Mouse (Mus musculus): Measurements from ENCODE around the gene Pakap.

Pakap gene

GRCm38 (mm10) chr4:57567666-57568206 lies at the start of gene Pakap:
Gene Pakap, plus strand, starts transcription at chr4:57568179.
- no peak for DNase-seq (ENCODE audit: low spot score in 2 of 2)

DNA sequence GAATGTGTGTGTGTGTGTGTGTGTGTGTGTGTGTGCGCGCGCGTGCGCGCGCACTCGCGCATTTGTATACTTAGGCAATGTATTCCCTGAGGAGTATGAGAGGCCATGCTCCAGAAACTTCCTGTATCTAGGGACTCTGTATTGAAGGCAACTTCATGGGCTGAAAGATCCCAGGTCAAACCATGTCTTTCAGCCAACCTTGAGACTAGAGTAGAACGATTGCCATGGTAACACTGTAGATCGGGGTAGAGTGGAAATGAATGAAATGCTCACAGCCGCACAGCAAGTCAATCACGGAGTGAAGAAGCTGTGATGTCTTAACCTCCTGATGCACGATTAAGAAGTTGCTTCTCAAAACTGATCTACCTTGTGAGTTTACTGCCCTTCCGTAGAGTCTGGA lies 44.5 kb upstream of the Pakap start:
- DNase-seq (ENCODE audit: low spot score in 2 of 2), result no peak

DNA sequence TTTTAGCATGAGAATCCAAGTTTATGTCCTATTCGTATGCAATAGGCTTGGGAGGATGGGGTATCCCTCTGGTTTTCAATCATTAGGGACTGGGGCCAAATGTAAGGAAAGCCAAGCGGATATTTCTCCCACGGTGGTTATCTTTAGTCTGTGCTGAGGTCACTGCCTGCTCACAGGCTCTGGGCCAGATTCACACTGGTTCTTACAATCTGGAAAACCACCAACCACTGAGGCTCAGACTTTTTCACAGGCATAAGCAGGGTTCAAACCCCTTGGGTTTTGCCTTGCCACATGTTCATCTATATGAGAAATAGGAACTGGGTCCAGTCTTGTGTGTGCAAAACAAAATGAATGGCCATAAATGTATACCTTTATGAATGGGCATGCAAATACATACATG lies 43.5 kb upstream of the Pakap start:
- no peak for DNase-seq (ENCODE audit: low spot score in 2 of 2)

GRCm38 (mm10) chr4:57525221-57526011 lies 42.6 kb upstream of the Pakap start:
- DNase-seq (ENCODE audit: low spot score in 2 of 2), result no peak

GRCm38 (mm10) chr4:57528296-57528695 lies 39.7 kb upstream of the Pakap start:
- DNase-seq (ENCODE audit: low spot score in 2 of 2), result no peak

GRCm38 (mm10) chr4:57533686-57534085 lies 34.3 kb upstream of the Pakap start:
- no peak for DNase-seq (ENCODE audit: low spot score in 2 of 2)

GRCm38 (mm10) chr4:57534232-57534631 lies 33.7 kb upstream of the Pakap start:
- no peak for DNase-seq (ENCODE audit: low spot score in 2 of 2)

DNA sequence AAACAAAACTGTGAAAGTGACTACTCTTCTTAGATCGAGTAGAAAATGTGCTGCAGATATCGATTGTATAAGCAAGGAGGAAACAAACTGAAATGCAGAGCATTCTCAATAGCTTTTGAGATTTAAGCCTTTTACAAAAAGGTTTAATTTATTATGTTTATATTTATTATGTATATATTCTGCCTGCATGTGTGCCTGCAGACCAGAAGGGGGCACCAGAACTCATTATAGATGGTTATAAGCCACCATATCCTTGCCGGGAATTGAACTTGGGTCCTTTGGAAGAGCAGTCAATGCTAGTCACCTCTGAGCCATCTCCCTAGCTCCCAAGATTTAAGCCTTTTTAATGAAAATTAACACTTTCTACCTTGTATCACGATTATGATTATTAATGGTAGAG lies 32.9 kb upstream of the Pakap start:
- DNase-seq (ENCODE audit: low spot score in 2 of 2), result no peak

DNA sequence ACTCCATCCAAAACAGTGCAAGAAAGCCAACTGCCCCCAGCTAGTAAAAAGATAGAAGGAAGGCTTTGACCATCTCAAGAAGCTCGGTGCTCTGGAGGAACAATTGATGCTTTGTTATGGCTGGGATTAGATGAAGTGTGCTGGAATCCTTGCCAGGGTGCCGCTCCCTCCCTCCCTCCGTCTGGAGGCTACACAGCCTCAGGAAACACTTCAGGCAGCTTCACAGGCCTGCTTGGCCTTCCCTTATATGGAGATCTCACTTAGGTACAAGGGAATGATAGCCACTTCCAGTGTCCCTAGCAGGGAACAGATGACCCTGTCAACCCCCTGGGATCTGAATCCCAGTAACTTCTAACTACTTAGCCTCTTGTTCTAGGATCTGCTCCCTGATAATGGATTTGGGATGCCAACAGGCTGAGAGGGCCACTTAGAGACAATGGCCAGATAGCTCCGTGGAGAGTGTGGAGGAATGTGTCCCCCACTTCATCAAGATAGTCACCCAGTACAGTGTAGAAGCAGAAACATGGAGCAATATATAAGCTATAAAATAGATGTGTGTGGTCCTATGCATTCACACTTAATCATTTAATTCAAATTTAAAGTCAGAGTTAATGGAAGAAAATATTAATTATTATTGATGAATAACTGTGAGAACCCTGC lies 29.8 kb upstream of the Pakap start:
- no peak for DNase-seq (ENCODE audit: low spot score in 2 of 2)

DNA sequence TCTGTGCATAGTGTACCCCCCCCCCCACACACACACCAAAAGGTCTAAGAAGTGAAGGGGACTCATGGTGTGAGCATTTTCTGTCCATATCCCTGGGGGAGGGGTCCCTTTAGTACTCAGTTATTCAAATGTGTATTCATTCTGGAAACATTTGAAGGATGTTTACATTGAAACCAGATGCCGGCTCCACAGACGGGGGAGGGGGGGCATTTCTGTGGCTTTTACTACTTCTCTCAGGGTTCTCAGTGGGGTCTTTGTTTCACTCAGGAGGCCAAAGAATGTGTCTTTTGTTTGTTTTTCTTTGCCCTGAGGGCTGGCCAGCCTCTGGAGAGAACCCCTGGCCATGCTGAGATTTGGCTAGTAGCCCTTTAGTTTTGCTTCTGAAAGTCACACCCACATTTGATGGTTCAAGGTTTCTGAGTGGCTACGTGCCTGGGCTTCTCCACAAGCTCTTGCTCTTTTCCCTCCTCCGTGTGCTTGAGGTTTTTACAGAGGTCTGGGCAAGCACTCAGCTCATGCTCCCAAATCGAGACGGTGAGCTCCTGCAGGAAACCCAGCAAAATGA lies 24.2 kb upstream of the Pakap start:
- no peak for DNase-seq (ENCODE audit: low spot score in 2 of 2)

DNA sequence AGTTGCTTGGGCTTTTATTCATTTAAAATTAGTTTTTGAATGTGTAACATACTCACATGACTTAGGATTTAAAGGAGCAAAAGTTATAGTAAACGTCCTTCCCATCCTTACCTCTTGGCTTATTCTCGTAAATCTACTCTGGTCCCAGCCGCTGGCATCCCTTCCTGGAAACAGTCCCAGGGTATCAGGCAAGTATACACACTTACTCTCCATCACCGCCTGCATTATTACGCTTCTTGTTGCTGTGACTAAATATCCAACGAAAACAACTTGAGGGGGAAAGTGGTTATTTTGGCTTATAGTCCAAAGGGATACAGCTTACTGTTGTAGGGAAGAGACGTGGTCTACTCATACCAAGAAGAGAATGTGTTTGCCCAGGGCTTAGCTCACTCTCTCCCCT lies 20.2 kb upstream of the Pakap start:
- DNase-seq (ENCODE audit: low spot score in 2 of 2), result no peak

DNA sequence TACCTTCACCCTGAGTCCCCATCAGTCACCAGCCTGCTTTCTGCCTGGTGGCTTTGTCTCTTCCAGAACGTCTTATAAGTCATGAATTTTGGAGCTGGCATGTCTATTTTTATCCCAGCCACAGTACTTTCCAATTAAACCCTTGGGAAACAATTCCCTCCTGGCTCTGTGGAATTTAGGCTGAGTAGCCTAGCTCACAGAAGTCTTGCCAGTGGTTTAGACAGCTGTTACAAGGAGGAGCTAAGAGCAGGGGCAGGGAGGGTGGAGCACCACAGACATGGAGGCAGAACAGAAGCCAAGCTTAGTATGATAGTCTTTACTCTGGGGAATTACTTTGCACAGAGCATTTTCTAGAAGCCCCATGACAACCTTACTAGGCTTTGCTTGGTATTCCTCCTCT lies 17.8 kb upstream of the Pakap start:
- DNase-seq (ENCODE audit: low spot score in 2 of 2), result no peak

DNA sequence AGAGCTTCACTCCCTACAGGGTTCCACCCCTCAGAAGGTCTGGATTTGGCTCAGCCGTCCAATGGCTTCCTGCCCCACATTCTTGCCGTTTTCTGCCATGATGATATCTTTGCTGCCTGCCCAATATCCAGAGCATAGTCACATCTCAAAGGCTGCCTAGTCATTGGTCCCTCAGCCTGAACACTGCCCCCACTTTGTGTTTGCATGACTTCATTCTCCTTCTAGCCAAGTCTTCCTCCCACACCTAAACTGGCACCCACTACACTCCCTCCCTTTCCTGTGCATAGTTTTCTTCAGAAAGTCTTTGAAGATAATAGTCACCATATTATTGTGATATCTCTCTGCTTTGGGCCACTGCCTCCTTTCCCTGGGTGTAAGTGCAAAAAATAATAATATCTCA lies 10.9 kb upstream of the Pakap start:
- no peak for DNase-seq (ENCODE audit: low spot score in 2 of 2)

DNA sequence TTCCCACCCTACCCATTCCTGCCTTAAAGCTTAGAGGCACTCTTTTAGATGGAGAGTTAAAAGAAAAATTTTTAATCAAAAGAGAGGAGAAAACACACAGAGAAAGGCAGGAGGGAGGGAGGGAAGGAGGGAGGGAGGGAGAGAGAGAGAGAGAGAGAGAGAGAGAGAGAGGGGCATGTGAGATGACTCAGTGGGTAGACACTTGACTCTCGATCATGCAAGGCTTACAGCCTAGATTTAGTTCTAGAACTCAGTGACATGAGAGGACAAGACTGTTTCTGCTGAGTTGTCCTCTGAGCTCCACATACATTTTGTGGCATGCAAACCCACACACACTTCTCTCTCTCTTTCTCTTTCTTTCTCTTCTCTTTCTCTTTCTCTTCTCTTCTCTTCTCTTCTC lies 8.5 kb upstream of the Pakap start:
- DNase-seq (ENCODE audit: low spot score in 2 of 2), result no peak

- no peak for DNase-seq (ENCODE audit: low spot score in 2 of 2)
These were observed 8.0 kb upstream of the Pakap start for GRCm38 (mm10) chr4:57560010-57560409.

GRCm38 (mm10) chr4:57561055-57561454 lies 6.9 kb upstream of the Pakap start:
- DNase-seq (ENCODE audit: low spot score in 2 of 2), result no peak

GRCm38 (mm10) chr4:57565283-57565682 lies 2.7 kb upstream of the Pakap start:
- DNase-seq (ENCODE audit: low spot score in 2 of 2), result no peak

GRCm38 (mm10) chr4:57565811-57566210 lies 2.2 kb upstream of the Pakap start:
- DNase-seq (ENCODE audit: low spot score in 2 of 2), result no peak

GRCm38 (mm10) chr4:57568268-57569068 lies 489 bp downstream of the Pakap start:
- no peak for DNase-seq (ENCODE audit: low spot score in 2 of 2)

- no peak for DNase-seq (ENCODE audit: low spot score in 2 of 2)
These were observed 1.0 kb downstream of the Pakap start for GRCm38 (mm10) chr4:57569069-57569355.

- no peak for DNase-seq (ENCODE audit: low spot score in 2 of 2)
These were observed 1.7 kb downstream of the Pakap start for GRCm38 (mm10) chr4:57569711-57570110.

DNA sequence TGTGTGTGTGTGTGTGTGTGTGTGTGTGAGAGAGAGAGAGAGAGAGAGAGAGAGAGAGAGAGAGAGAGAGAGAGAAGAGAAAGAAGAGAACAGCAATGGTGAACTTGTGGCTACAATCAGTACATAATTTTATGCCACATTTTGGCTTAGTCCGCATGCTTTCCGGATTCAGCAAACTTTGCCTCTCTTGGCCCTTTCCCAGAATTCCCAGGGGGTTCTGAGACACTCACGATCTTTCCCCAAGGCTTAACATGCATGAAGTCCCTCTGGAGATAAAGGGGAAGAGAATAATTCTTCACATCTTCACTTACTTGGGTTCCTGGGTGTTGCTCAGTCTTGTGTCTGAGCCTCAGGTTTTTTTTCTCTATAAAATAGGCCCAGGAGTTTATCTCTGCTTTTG lies 2.2 kb downstream of the Pakap start:
- no peak for DNase-seq (ENCODE audit: low spot score in 2 of 2)

All from natural killer cell, adult 2 months (primary cell).